20 mouse cellular contexts compared by ENCODE assay signal in genomic region chr4:32750711-32751110, GRCm38 (mm10). TPM values are rescaled to one million over a fixed set of nuclear protein-coding genes. Genes with fewer than 3 reads are reported as not detected.
DNase-seq lines count a peak whose midpoint lies in the region; ATAC-seq lines count a peak whose summit lies in the region.
"Had no signal": no experiment of that assay in that cellular context is flagged by ENCODE, and none has a peak within 500 bp of the region (broad histone marks: within the 10 kb centered on the region; RNA-seq: fewer than 3 reads in every experiment).

No protein-coding gene starts in this region.

- ATAC-seq in frontal cortex, adult (ENCODE audit: low TSS enrichment) = peak; percentile 96
- ATAC-seq: hindbrain, postnatal 0 days; intestine, embryonic 16.5 days; Patski had no signal

- DNase-seq in frontal cortex, postnatal 25 days (ENCODE audit: low spot score in 2 of 2) = no peak
- DNase-seq in right cerebral cortex, adult 18-20 months = peak; percentile 15
- DNase-seq in right cerebral cortex, postnatal 4 days = no peak
- DNase-seq in layer of hippocampus, adult 8-10 months (ENCODE audit: low spot score in 2 of 2) = peak; percentile 39 to 50
- DNase-seq in cerebellum, adult 11 months = no peak
- no peak for DNase-seq in thymus, postnatal 25 days
- DNase-seq: adrenal gland, adult 2 months; cerebellum, adult 8-10 months; gastrocnemius, postnatal 14 days; heart, adult 18-20 months; heart, postnatal 10 days; kidney, adult 9 months; kidney, postnatal 14 days; lung, postnatal 4 days; midbrain, embryonic 14.5 days; thymus, adult 2 months had no signal

RNA-seq across cellular contexts. Expression of gene Lyrm2, which starts 49.3 kb away (rescaled TPM):
- 10 to 100 TPM; 34.9 to 41.7 (median 39.5) TPM for total RNA-seq in layer of hippocampus, adult 8-10 months (2022)

Comparison
In these comparisons a context has a peak if more than half of its experiments do, and no peak if none do; other contexts are left out.
1. DNase-seq: peak in right cerebral cortex, adult 18-20 months (single experiment) and layer of hippocampus, adult 8-10 months (2 of 2); none in frontal cortex, postnatal 25 days (0 of 2), right cerebral cortex, postnatal 4 days (single experiment), cerebellum, adult 11 months (single experiment) and thymus, postnatal 25 days (single experiment).